Mouse (Mus musculus) megakaryocyte, embryonic 14.5 days (primary cell): Measurements from ENCODE around the gene Ddn.

ENCODE experiments used
- FLI1 ChIP-seq: IDR thresholded peaks from 2 replicates; pipeline ENCODE4 v1.6.1; 2012; ENCODE audit warnings: low read length, inconsistent platforms, mixed read lengths
- GATA1 ChIP-seq: IDR thresholded peaks from 3 replicates; pipeline ENCODE4 v1.6.1; 2012; ENCODE audit warnings: mixed read lengths, low read length, inconsistent platforms, borderline replicate concordance

- TF ChIP-seq GATA1 = no peak
- no peak for TF ChIP-seq FLI1
Measured at GRCm38 (mm10) chr15:98790761-98791160, 18.5 kb downstream of the Ddn start.
